Mouse (Mus musculus) liver, adult 2 months (tissue): ENCODE measurements around the gene Carmil2. TPM values are rescaled to one million over a fixed set of nuclear protein-coding genes. Genes with fewer than 3 reads are reported as not detected.

Experiments used
- DNase-seq: peaks from one replicate; pipeline ENCODE4 v3.0.0-alpha.2; 2011; ENCODE audit warnings: low read depth, low spot score; ENCODE audit errors: extremely low read depth
- H3K27ac ChIP-seq: fragments of 200-500 bp; replicated peaks from 2 replicates; pipeline ENCODE4 v1.5.1; 2012; ENCODE audit warnings: low read depth, mild to moderate bottlenecking, control low read depth, inconsistent platforms, low read length; ENCODE audit not compliant: insufficient read depth
- H3K27me3 ChIP-seq: fragments of 200-500 bp; 2 replicates; pipeline ENCODE4 v1.6.1; 2012; ENCODE audit warnings: mild to moderate bottlenecking, moderate library complexity, low read length, inconsistent platforms; ENCODE audit not compliant: control insufficient read depth, insufficient read depth
- H3K36me3 ChIP-seq: fragments of 200-500 bp; 2 replicates; pipeline ENCODE4 v1.6.1; 2012; ENCODE audit warnings: low read length, inconsistent platforms; ENCODE audit not compliant: control insufficient read depth, insufficient read depth
- H3K4me1 ChIP-seq: fragments of 200-500 bp; 2 replicates; pipeline ENCODE4 v1.6.1; 2011; ENCODE audit warnings: low read length; ENCODE audit not compliant: control insufficient read depth, insufficient read depth
- H3K4me3 ChIP-seq: fragments of 200-500 bp; 2 replicates; pipeline ENCODE4 v1.5.1; 2011; ENCODE audit warnings: low read depth, mild to moderate bottlenecking, control low read depth, low read length, moderate library complexity; ENCODE audit not compliant: insufficient read depth
- H3K79me2 ChIP-seq: fragments of 200-500 bp; 2 replicates; pipeline ENCODE4 v1.6.1; 2012; ENCODE audit warnings: inconsistent platforms, mild to moderate bottlenecking, low read length, moderate library complexity; ENCODE audit not compliant: control insufficient read depth, insufficient read depth
- H3K9ac ChIP-seq: fragments of 200-500 bp; 2 replicates; pipeline ENCODE4 v1.6.1; 2012; ENCODE audit warnings: low read depth, mild to moderate bottlenecking, control low read depth, inconsistent platforms, low read length
- CTCF ChIP-seq: fragments of 200-500 bp; IDR thresholded peaks from 2 replicates; pipeline ENCODE4 v1.5.1; 2011; ENCODE audit warnings: low read depth, low read length, control low read depth
- POLR2A ChIP-seq: fragments of 200-500 bp; IDR thresholded peaks from 2 replicates; pipeline ENCODE4 v1.6.1; 2011; ENCODE audit warnings: low read length, control low read depth; ENCODE audit not compliant: insufficient read depth; ENCODE audit errors: extremely low read depth
- WGBS: fragments of 180-500 bp; shearing (Covaris S2); methylation state at CpG from one replicate; pipeline ENCODE4 v1.1.7; 2018; 5-methylcytosine and 5-hydroxymethylcytosine counted together
- polyA plus RNA-seq: library from polyadenylated mRNA; depleted of rRNA; stranded (reverse); fragments of >200 nt; gene quantifications from 2 replicates; pipeline ENCODE4 v1.2.3, GENCODE M21; 2012
- total RNA-seq: library from RNA; depleted of rRNA; stranded (reverse); fragments of >200 nt; gene quantifications from 2 replicates; pipeline ENCODE4 v1.2.3, GENCODE M21; 2014

Carmil2 gene
- total and polyA plus RNA-seq, 2 experiments, result under 0.01 to 0.64 TPM

DNA sequence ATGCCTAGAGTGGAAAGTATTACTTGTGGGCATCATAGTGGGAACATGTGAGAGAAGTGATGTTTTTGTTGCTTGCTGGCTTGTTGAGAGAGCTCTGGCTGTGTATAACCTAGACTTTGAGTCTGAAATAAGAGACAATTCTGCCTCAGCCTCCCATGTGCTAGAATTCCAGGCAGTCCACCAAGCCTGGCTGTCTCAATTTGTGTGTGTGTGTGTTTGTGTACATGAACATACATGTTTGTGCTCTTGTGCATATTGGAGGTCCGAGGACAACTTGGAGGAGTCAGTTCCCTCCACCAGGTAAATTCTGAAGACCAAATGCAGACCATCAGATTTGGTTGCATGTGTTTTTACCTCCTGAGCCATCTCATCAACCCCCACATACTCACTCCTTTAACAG is 40.9 kb upstream of the Carmil2 start:
- no peak for DNase-seq
- WGBS, result 93% methylated on average over 1 of the region's 1 CpGs
- Histone ChIP-seq H3K36me3 (peaks cover 8% of the 10 kb centered on the region), H3K27ac (no peak overlapping the region), H3K4me1 (peaks cover 1% of the 10 kb centered on the region; the same call in 1 of the 2 replicates), H3K4me3 (no peak overlapping the region), H3K9ac (no peak overlapping the region), H3K79me2 (peaks cover 13% of the 10 kb centered on the region; the same call in 1 of the 2 replicates), H3K27me3 (no peaks in the 10 kb centered on the region)
- TF ChIP-seq POLR2A, result no peak
- no peak for TF ChIP-seq CTCF

DNA sequence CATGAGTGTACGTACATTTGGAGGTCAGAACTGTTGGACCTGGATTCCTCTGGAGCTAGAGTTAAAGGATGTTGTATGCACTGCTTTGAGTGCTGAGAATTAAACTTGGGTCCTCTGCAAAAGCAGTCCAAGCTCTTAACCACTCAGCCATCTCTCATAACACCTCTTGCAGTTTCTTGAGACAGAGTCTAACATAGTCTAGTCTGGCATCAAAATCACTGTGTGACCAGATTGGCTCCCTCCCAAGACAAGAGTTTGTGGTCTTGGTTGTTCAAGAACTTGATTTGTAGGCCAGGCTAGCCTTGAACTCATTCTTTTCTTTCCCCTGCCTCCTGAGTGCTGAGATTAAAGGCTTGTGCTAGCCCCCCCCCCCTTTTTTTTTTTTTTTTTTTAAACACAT is 37.1 kb upstream of the Carmil2 start:
- DNase-seq, result no peak
- 94% methylated on average over 1 of the region's 1 CpGs for WGBS
- Histone ChIP-seq H3K27ac (no peak overlapping the region), H3K36me3 (peaks cover 6% of the 10 kb centered on the region), H3K9ac (no peak overlapping the region), H3K4me3 (no peak overlapping the region), H3K79me2 (peaks cover 19% of the 10 kb centered on the region; the same call in 1 of the 2 replicates), H3K27me3 (no peaks in the 10 kb centered on the region), H3K4me1 (peaks cover 1% of the 10 kb centered on the region; the same call in 1 of the 2 replicates)
- TF ChIP-seq CTCF (no peak), POLR2A (no peak)

DNA sequence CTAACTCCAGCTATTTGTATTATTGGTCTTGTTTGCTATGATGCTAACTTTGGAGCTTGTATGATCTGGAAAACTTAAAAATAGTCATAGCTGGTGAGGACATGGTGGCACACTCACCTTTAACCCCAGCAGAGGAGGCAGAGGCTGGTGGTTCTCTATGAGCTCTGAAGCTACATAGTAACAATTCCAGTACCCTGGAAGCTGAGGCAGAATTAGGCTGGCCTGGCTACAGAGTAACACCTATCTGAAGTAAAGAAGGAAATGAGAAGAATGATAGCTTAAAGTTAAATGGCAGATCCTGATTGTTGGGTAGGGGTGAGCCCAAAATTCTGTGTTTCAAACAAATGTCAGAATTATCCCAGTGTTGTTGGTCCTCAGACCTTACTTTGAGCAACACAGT is 28.4 kb upstream of the Carmil2 start:
- Histone ChIP-seq H3K79me2 (peaks cover 12% of the 10 kb centered on the region; the same call in 1 of the 2 replicates), H3K27me3 (no peaks in the 10 kb centered on the region), H3K9ac (no peak overlapping the region), H3K36me3 (peaks cover 3% of the 10 kb centered on the region; the same call in 1 of the 2 replicates), H3K4me1 (no peaks in the 10 kb centered on the region), H3K27ac (no peak overlapping the region), H3K4me3 (no peak overlapping the region)
- TF ChIP-seq POLR2A (no peak), CTCF (no peak)
- no peak for DNase-seq

GRCm38 (mm10) chr8:105661167-105661566 is 24.9 kb upstream of the Carmil2 start:
- DNase-seq, result peak; percentile 35
- H3K27me3 ChIP-seq, result no peaks in the 10 kb centered on the region
- peaks cover 3% of the 10 kb centered on the region; the same call in 1 of the 2 replicates for H3K79me2 ChIP-seq
- H3K36me3 ChIP-seq, result peaks cover 18% of the 10 kb centered on the region
- TF ChIP-seq POLR2A (no peak), CTCF (peak; percentile 16; the same call in 1 of the 2 replicates)
- H3K27ac ChIP-seq, result no peak overlapping the region
- no peaks in the 10 kb centered on the region for H3K4me1 ChIP-seq
- 79% methylated on average over 3 of the region's 3 CpGs for WGBS
- no peak overlapping the region for H3K9ac ChIP-seq
- no peak overlapping the region for H3K4me3 ChIP-seq

DNA sequence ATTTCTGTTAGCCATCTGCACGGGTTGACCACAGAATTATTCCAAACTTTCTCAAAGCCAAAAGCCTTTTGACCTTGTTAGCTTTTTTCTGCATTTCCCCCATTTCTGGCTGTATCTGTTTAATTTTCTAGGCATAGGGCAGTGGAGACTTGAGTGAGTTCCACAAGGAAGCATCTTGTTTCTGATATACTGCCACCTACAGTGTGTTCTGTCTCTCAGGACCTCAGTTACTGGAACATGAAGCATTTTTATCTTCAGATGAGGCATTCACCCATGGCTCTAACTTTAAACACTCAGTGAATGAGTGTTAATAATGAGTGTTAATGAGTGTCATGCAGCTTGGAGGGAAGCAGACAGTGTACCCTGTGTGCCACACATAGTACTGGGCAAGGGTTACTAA is 8.2 kb upstream of the Carmil2 start:
- Histone ChIP-seq H3K79me2 (no peaks in the 10 kb centered on the region), H3K27me3 (no peaks in the 10 kb centered on the region), H3K27ac (no peak overlapping the region), H3K36me3 (peaks cover 57% of the 10 kb centered on the region), H3K4me3 (no peak overlapping the region), H3K4me1 (no peaks in the 10 kb centered on the region), H3K9ac (no peak overlapping the region)
- TF ChIP-seq POLR2A (no peak), CTCF (peak; percentile 8; the same call in 1 of the 2 replicates)
- no peak for DNase-seq
- WGBS, result 61% methylated on average over 1 of the region's 1 CpGs

GRCm38 (mm10) chr8:105685325-105685724 is 749 bp upstream of the Carmil2 start:
- Histone ChIP-seq H3K4me3 (no peak overlapping the region), H3K9ac (no peak overlapping the region), H3K36me3 (peaks cover 14% of the 10 kb centered on the region; the same call in 1 of the 2 replicates), H3K4me1 (no peaks in the 10 kb centered on the region), H3K79me2 (no peaks in the 10 kb centered on the region), H3K27me3 (no peaks in the 10 kb centered on the region), H3K27ac (no peak overlapping the region)
- no peak for TF ChIP-seq CTCF
- 75% methylated on average over 7 of the region's 7 CpGs for WGBS
- no peak for DNase-seq
